Mouse (Mus musculus): ENCODE results near the gene Gm9821.

DNA sequence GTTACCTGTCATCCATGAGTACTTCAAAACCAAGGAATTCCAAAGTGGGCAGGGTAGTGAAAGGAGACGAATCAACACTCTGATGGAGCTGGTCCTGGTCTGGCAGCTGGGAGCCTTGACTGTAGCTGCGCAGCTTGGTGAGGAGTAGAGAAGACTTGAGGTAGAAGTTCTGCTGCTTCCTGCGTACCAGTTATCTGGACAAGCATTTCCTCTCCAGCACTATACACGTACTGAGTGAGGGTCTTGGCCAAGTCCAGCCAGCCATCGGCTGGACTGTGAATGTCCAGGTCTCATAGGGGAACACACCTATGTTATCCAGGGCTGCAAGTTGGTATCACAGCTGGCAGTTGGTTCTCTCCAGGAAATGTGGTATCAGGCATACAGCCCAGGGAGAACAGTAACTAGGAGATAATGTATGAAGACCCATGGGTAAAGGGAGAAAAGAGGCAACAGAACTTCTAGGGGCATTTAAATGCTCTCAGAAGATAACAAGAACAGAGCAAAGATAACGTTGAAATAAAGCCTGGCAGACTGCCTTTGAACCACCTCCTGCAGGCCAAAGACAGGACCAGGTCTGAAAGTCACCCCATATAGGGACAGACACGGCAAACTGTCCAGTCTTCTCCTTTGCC lies 29.0 kb upstream of the Gm9821 start:
- TF ChIP-seq CTCF (IDR thresholded peaks at IDR 0.05 in 2 of 3, conservative IDR thresholded peaks at IDR 0.05 in 1 of 3; ENCODE audit: control insufficient read depth in 1 of 3, insufficient read depth in 1 of 3, low read depth in 2 of 3, low read length in 3 of 3, poor library complexity in 1 of 3, severe bottlenecking in 1 of 3): no peak
- TF ChIP-seq POLR2A (IDR thresholded peaks at IDR 0.05; ENCODE audit: control insufficient read depth in 1 of 2, insufficient read depth in 1 of 2, low read depth in 1 of 2, low read length in 2 of 2, poor library complexity in 1 of 2): no peak; a peak in 1 of 4 replicates
- TF ChIP-seq NELFE (IDR thresholded peaks at IDR 0.05; ENCODE audit: low read depth, low read length): peak; percentile 11; the same call in 1 of the 2 replicates
- TF ChIP-seq SMC3 (IDR thresholded peaks at IDR 0.05; ENCODE audit: low read depth, low read length): no peak
- peak; percentile 73 for TF ChIP-seq TAL1 (IDR thresholded peaks at IDR 0.05; ENCODE audit: low read length)
- TF ChIP-seq E2F4 (IDR thresholded peaks at IDR 0.05; ENCODE audit: borderline replicate concordance, low read depth, low read length): no peak
- TF ChIP-seq TBP (IDR thresholded peaks at IDR 0.05; ENCODE audit: low read depth, low read length): no peak
- peak; percentile 17; the same call in 1 of the 2 replicates for TF ChIP-seq MAZ (IDR thresholded peaks at IDR 0.05; ENCODE audit: low read depth, low read length)
- no peak for TF ChIP-seq ZC3H11A (IDR thresholded peaks at IDR 0.05; ENCODE audit: low read depth, low read length)
- peak; percentile 99 for TF ChIP-seq GATA1 (IDR thresholded peaks at IDR 0.05; ENCODE audit: low read depth, low read length)
- peak; percentile 93 for TF ChIP-seq SIN3A (IDR thresholded peaks at IDR 0.05; ENCODE audit: low read length)
- no peak for TF ChIP-seq USF1 (IDR thresholded peaks at IDR 0.05; ENCODE audit: low read depth, low read length)
- TF ChIP-seq MAX (IDR thresholded peaks at IDR 0.05; ENCODE audit: low read length): 0 out of 2 replicates have a peak, but pooled peaks have one; percentile 24
- no peak for TF ChIP-seq GABPA (IDR thresholded peaks at IDR 0.05; ENCODE audit: low read depth, low read length)

Measured in MEL (cell line).